Mouse (Mus musculus): ENCODE data around the gene Arhgap17.

DNA sequence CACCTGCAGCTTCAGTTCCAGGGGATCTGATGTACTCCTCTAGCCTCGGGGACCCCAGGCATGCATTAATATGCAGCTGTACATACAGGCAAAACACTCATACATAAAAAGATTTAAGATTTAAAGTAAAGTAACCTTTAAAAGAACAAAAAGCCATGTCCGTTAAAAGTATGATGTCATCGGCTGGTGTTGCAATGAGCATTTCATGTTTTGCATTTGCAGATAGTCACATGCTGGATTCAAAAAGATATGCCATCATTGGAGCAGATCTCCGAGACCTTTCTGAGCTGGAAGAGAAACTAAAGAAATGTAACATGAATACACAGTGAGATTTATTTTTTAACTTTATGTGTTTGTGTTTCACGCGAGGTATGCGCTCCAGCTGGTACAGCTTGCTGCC, 40.8 kb upstream of the Arhgap17 start:
- TF ChIP-seq CTCF (IDR thresholded peaks at IDR 0.05 in 2 of 3, conservative IDR thresholded peaks at IDR 0.05 in 1 of 3; ENCODE audit: control insufficient read depth in 1 of 3, insufficient read depth in 1 of 3, low read depth in 2 of 3, low read length in 3 of 3, poor library complexity in 1 of 3, severe bottlenecking in 1 of 3) (no peak), USF1 (IDR thresholded peaks at IDR 0.05; ENCODE audit: low read depth, low read length) (no peak)
